Mouse (Mus musculus) liver, embryonic 16.5 days (tissue): ENCODE measurements around the gene Patj. TPM values are rescaled to one million over a fixed set of nuclear protein-coding genes. Genes with fewer than 3 reads are reported as not detected.

Source experiments
- ATAC-seq: fragments of 200-750 bp; cut with Nextera tagmentation; 2 replicates; pipeline ENCODE4 v1.8.0; 2017; ENCODE audit warnings: low read depth, mild to moderate bottlenecking, moderate number of reproducible peaks, moderate library complexity
- H3K27ac ChIP-seq: fragments of 300-500 bp; sonication (generic); 2 replicates; pipeline ENCODE4 v1.5.1; 2014; ENCODE audit warnings: mild to moderate bottlenecking, low read length
- H3K27me3 ChIP-seq: fragments of 300-500 bp; sonication (generic); 2 replicates; pipeline ENCODE4 v1.6.1; 2014; ENCODE audit warnings: low read depth, low read length, mixed read lengths; ENCODE audit not compliant: control insufficient read depth, insufficient read depth
- H3K36me3 ChIP-seq: fragments of 300-500 bp; sonication (generic); 2 replicates; pipeline ENCODE4 v1.6.1; 2014; ENCODE audit warnings: mild to moderate bottlenecking; ENCODE audit not compliant: control insufficient read depth, insufficient read depth
- H3K4me1 ChIP-seq: fragments of 300-500 bp; sonication (generic); 2 replicates; pipeline ENCODE4 v1.6.1; 2014; ENCODE audit warnings: low read depth, low read length, mixed read lengths; ENCODE audit not compliant: control insufficient read depth
- H3K4me2 ChIP-seq: fragments of 300-500 bp; sonication (generic); 2 replicates; pipeline ENCODE4 v1.6.1; 2014; ENCODE audit warnings: low read depth, low read length, mixed read lengths
- H3K4me3 ChIP-seq: fragments of 300-500 bp; sonication (generic); 2 replicates; pipeline ENCODE4 v1.5.1; 2014; ENCODE audit warnings: low read depth, mild to moderate bottlenecking, low read length
- H3K9ac ChIP-seq: fragments of 300-500 bp; sonication (generic); 2 replicates; pipeline ENCODE4 v1.6.1; 2014; ENCODE audit warnings: low read depth, low read length
- H3K9me3 ChIP-seq: fragments of 300-500 bp; sonication (generic); replicated peaks from 2 replicates; pipeline ENCODE4 v1.6.1; 2016; ENCODE audit warnings: low read length; ENCODE audit not compliant: control insufficient read depth
- WGBS: fragments of 180-500 bp; shearing (Covaris S2); extraction: QIAGEN DNeasy Blood & Tissue Kit; methylation state at CpG from one replicate; pipeline ENCODE4 v1.1.7; 2014; ENCODE audit not compliant: insufficient replicate concordance; 5-methylcytosine and 5-hydroxymethylcytosine counted together
- polyA plus RNA-seq: library from polyadenylated mRNA; unstranded; fragments of >200 nt; fragmentation: Nextera tagmentation; extraction: Ambion mirVana; gene quantifications from 2 replicates; pipeline ENCODE4 v1.2.1, GENCODE M21; 2015

The Patj gene
- polyA plus RNA-seq, 1 experiment from 2014 or later: 3.3 TPM

GRCm38 (mm10) chr4:98439261-98440005, 43.8 kb downstream of the Patj start:
- Histone ChIP-seq H3K4me3 (no peak overlapping the region), H3K9me3 (no peaks in the 10 kb centered on the region), H3K27me3 (no peaks in the 10 kb centered on the region), H3K36me3 (no peaks in the 10 kb centered on the region), H3K4me1 (no peaks in the 10 kb centered on the region), H3K9ac (no peak overlapping the region), H3K4me2 (no peak overlapping the region), H3K27ac (no peak overlapping the region)
- ATAC-seq: no peak
- 70% methylated on average over 8 of the region's 8 CpGs for WGBS

DNA sequence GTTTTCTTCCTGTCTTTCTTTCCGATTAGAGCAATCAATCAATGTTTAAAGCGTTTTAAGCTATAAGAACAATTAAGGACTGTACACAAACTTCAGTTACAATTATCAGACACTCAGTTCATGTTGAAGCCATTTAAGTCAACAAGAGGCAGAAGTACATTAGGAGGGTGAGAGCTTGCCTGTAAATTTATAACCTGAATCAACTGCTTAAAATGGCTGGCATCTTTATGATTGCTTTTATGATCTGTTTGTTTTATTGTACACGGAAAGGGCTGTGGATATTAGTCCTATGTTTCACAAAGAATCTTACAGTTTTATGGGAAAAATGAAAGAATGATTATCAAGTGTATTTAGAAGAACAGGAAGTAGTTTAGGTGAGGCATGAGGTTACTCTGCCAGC, 45.7 kb downstream of the Patj start:
- 60% methylated on average over 3 of the region's 3 CpGs for WGBS
- no peak for ATAC-seq
- no peaks in the 10 kb centered on the region for H3K9me3 ChIP-seq

DNA sequence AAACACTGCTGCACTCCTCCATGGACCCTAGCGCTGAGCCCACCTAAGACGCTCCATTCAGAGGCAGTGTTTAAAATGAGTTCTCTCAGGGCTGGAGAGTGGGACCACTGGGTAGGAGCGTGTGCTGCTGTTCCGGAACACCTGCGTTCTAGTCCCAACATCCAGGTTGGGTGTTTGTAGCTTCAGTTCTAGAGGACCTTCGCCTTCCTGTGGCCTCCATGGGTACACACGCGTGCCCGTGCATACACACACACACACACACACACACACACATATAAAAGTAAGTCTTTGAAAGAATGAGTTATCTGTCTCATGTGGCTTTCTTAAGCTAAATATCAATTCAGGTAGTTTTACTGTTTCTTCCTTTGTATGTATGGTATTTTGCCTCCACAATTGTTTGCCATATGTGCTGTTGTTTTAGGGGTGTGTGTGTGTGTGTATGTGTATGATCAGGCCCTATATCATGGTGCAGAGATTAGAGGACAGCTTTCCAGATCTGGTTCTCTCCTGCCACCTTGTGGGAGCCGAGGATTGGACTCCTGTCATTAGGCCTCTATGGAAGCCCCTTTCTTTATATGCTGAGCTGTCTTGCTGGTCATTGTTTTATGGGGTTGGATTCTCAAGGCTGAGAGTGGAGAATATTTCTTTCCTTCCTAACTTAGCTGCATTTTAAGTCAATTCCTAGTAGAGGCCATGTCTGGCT, 49.0 kb downstream of the Patj start:
- H3K9ac ChIP-seq: no peak overlapping the region
- H3K9me3 ChIP-seq: no peaks in the 10 kb centered on the region
- no peak overlapping the region for H3K4me2 ChIP-seq
- H3K27ac ChIP-seq: no peak overlapping the region
- H3K36me3 ChIP-seq: no peaks in the 10 kb centered on the region
- no peak overlapping the region for H3K4me3 ChIP-seq
- 79% methylated on average over 10 of the region's 10 CpGs for WGBS
- no peaks in the 10 kb centered on the region for H3K27me3 ChIP-seq
- H3K4me1 ChIP-seq: no peaks in the 10 kb centered on the region
- no peak for ATAC-seq

More for the DNA sequence above, 45.7 kb downstream of the Patj start:
- Histone ChIP-seq H3K27me3 (no peaks in the 10 kb centered on the region), H3K27ac (no peak overlapping the region), H3K9ac (no peak overlapping the region), H3K36me3 (no peaks in the 10 kb centered on the region), H3K4me2 (no peak overlapping the region), H3K4me1 (no peaks in the 10 kb centered on the region), H3K4me3 (no peak overlapping the region)

- no peak overlapping the region for H3K4me2 ChIP-seq
- 59% methylated on average over 4 of the region's 4 CpGs for WGBS
- H3K4me3 ChIP-seq: no peak overlapping the region
- H3K36me3 ChIP-seq: no peaks in the 10 kb centered on the region
- no peak overlapping the region for H3K27ac ChIP-seq
- H3K9ac ChIP-seq: no peak overlapping the region
- H3K9me3 ChIP-seq: no peaks in the 10 kb centered on the region
- H3K27me3 ChIP-seq: no peaks in the 10 kb centered on the region
- no peak for ATAC-seq
- H3K4me1 ChIP-seq: no peaks in the 10 kb centered on the region
Measured at GRCm38 (mm10) chr4:98449564-98450263, 54.1 kb downstream of the Patj start.

DNA sequence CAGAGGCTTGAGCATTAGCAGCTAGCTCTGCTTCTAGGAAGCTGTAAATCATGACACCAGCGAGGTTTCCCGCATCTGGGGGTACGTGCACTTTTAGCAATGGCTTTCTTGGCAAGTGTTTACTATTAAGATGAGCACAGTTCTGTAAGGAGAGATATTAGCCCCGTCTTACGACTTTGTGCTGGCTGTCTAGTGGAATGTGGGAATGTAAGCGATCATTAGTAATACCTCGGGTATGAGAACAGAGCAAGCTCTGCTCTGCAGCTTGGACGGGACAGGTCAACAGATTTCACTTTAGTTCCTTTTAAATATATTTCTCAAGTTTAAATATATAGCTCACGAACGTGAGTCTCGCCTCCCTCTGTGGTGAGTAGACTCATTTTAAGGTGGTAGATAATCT, 54.7 kb downstream of the Patj start:
- no peaks in the 10 kb centered on the region for H3K4me1 ChIP-seq
- no peak overlapping the region for H3K9ac ChIP-seq
- 63% methylated on average over 11 of the region's 11 CpGs for WGBS
- no peak for ATAC-seq
- no peaks in the 10 kb centered on the region for H3K27me3 ChIP-seq
- H3K36me3 ChIP-seq: no peaks in the 10 kb centered on the region
- no peak overlapping the region for H3K4me3 ChIP-seq
- no peak overlapping the region for H3K27ac ChIP-seq
- no peak overlapping the region for H3K4me2 ChIP-seq
- H3K9me3 ChIP-seq: no peaks in the 10 kb centered on the region

DNA sequence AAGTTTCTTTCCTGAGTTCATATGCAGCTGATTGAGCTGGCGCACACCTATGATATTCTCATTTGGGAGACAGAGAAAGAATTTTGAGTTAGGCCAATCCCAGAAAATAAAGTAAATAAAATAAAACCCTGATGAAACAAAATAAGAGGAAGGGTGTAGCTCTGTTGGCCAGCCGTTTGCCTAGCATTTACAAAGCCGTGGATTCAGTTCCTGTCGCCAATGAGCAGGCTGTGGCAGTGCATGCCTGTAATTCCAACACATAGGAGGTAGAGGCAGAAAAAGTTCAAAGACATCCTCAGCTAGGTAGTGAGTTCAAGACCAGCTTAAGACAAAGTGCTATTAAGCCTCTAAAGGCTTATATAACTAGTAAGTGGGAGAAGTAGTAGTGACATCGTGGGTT, 55.2 kb downstream of the Patj start:
- H3K9me3 ChIP-seq: no peaks in the 10 kb centered on the region
- H3K4me1 ChIP-seq: no peaks in the 10 kb centered on the region
- no peaks in the 10 kb centered on the region for H3K27me3 ChIP-seq
- no peak overlapping the region for H3K27ac ChIP-seq
- no peak overlapping the region for H3K9ac ChIP-seq
- no peak overlapping the region for H3K4me3 ChIP-seq
- no peak overlapping the region for H3K4me2 ChIP-seq
- 69% methylated on average over 5 of the region's 5 CpGs for WGBS
- no peaks in the 10 kb centered on the region for H3K36me3 ChIP-seq
- ATAC-seq: no peak

DNA sequence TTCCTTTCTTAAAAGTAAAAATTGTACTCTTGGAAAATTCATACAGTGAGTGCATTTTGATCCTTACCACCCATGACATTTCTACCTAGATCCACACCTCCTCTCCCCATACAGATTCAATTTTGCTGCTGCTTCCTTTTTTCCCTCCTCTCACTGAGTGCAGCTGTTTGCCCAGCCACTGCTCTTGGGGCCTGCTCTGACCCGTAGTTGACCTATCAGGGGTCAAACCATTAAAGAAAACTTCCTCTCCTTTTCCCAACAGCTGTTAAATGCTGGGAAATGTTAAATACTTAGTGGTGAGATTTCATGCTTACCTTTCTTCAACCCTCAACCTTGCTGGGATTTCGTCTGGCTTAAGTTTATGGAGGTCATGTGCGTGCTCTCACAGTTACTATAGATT, 55.7 kb downstream of the Patj start:
- Histone ChIP-seq H3K27me3 (no peaks in the 10 kb centered on the region), H3K4me3 (no peak overlapping the region), H3K9ac (no peak overlapping the region), H3K9me3 (no peaks in the 10 kb centered on the region), H3K4me1 (no peaks in the 10 kb centered on the region), H3K36me3 (no peaks in the 10 kb centered on the region), H3K27ac (no peak overlapping the region), H3K4me2 (no peak overlapping the region)
- 50% methylated on average over 3 of the region's 3 CpGs for WGBS
- no peak for ATAC-seq

- 84% methylated on average over 2 of the region's 2 CpGs for WGBS
Measured at GRCm38 (mm10) chr4:98452725-98453124, 57.1 kb downstream of the Patj start.

DNA sequence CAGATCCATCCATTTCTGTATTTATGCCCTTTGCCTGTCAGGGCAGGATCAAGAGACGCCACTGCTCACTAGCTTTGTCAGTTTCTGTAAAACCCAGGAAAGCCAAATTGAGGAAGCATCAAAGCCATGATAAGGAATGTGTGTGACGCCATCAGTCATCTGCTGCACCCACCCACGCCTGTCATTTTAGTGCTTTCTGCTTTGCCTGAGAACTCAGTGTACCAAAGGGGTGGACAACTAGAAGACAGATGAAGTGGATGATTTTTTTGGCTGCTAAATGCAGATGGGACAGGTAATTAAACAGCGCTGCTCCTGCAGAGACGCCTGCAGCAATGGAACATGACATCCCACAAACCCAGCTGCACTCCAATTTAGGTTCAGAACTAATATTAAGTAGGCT, 57.6 kb downstream of the Patj start:
- 37% methylated on average over 5 of the region's 5 CpGs for WGBS
- H3K4me2 ChIP-seq: no peak overlapping the region
- H3K36me3 ChIP-seq: no peaks in the 10 kb centered on the region
- no peak overlapping the region for H3K27ac ChIP-seq
- no peak overlapping the region for H3K9ac ChIP-seq
- H3K9me3 ChIP-seq: no peaks in the 10 kb centered on the region
- no peak overlapping the region for H3K4me3 ChIP-seq
- ATAC-seq: no peak
- H3K4me1 ChIP-seq: no peaks in the 10 kb centered on the region
- H3K27me3 ChIP-seq: no peaks in the 10 kb centered on the region

More at GRCm38 (mm10) chr4:98452725-98453124, 57.1 kb downstream of the Patj start:
- Histone ChIP-seq H3K9me3 (no peaks in the 10 kb centered on the region), H3K27me3 (no peaks in the 10 kb centered on the region), H3K4me3 (no peak overlapping the region), H3K4me1 (no peaks in the 10 kb centered on the region), H3K27ac (no peak overlapping the region), H3K9ac (no peak overlapping the region), H3K36me3 (no peaks in the 10 kb centered on the region), H3K4me2 (no peak overlapping the region)
- ATAC-seq: no peak
